Mouse (Mus musculus) forebrain, postnatal 0 days (tissue): ENCODE results near the gene Ttyh1. TPM values are rescaled to one million over a fixed set of nuclear protein-coding genes. Genes with fewer than 3 reads are reported as not detected.
A peak's percentile ranks its signal among the peaks of the same experiment; 100 is the strongest.

Experiments
- ATAC-seq: fragments of 200-750 bp; cut with Nextera tagmentation; 2 replicates; pipeline ENCODE4 v1.8.0; 2017; ENCODE audit warnings: mild to moderate bottlenecking, moderate library complexity
- DNase-seq: peaks from one replicate; pipeline ENCODE4 v3.0.0-alpha.2; 2015
- H3K27ac ChIP-seq: fragments of 300-500 bp; sonication (generic); 2 replicates; pipeline ENCODE4 v1.5.1; 2014; ENCODE audit warnings: low read depth, mild to moderate bottlenecking, antibody characterized with exemption, low read length, moderate library complexity, mixed read lengths
- H3K27me3 ChIP-seq: fragments of 300-500 bp; sonication (generic); 2 replicates; pipeline ENCODE4 v1.6.1; 2014; ENCODE audit warnings: mild to moderate bottlenecking, low read length, mixed read lengths; ENCODE audit not compliant: insufficient read depth
- H3K36me3 ChIP-seq: fragments of 300-500 bp; sonication (generic); 2 replicates; pipeline ENCODE4 v1.6.1; 2014; ENCODE audit warnings: mild to moderate bottlenecking, moderate library complexity; ENCODE audit not compliant: insufficient read depth
- H3K4me1 ChIP-seq: fragments of 300-500 bp; sonication (generic); 2 replicates; pipeline ENCODE4 v1.6.1; 2014; ENCODE audit warnings: antibody characterized with exemption; ENCODE audit not compliant: insufficient read depth
- H3K4me2 ChIP-seq: fragments of 300-500 bp; sonication (generic); 2 replicates; pipeline ENCODE4 v1.6.1; 2014; ENCODE audit warnings: low read depth, mild to moderate bottlenecking, moderate library complexity
- H3K4me3 ChIP-seq: fragments of 300-500 bp; sonication (generic); 2 replicates; pipeline ENCODE4 v1.5.1; 2014; ENCODE audit warnings: low read depth, low read length, mixed read lengths
- H3K9ac ChIP-seq: fragments of 300-500 bp; sonication (generic); 2 replicates; pipeline ENCODE4 v1.6.1; 2014; ENCODE audit warnings: mild to moderate bottlenecking
- H3K9me3 ChIP-seq: fragments of 300-500 bp; sonication (generic); 2 replicates; pipeline ENCODE4 v1.6.1; 2016; ENCODE audit warnings: low read length
- CTCF ChIP-seq: sonication (generic); IDR thresholded peaks from 2 replicates; pipeline ENCODE4 v1.5.1; 2016; ENCODE audit warnings: antibody characterized with exemption, control low read depth, low read depth
- WGBS: fragments of 180-500 bp; shearing (Covaris S2); extraction: QIAGEN DNeasy Blood & Tissue Kit; methylation state at CpG from one replicate; pipeline ENCODE4 v1.1.7; 2014; 5-methylcytosine and 5-hydroxymethylcytosine counted together
- polyA plus RNA-seq: library from polyadenylated mRNA; unstranded; fragments of >200 nt; fragmentation: Nextera tagmentation; extraction: Ambion mirVana; gene quantifications from 2 replicates; pipeline ENCODE4 v1.2.1, GENCODE M21; 2015
- total RNA-seq: library from RNA; depleted of rRNA; stranded (reverse); fragments of >200 nt; gene quantifications from 2 replicates; pipeline ENCODE4 v1.2.3, GENCODE M21; 2014

Gene Ttyh1
- total and polyA plus RNA-seq, 2 experiments from 2014 or later, result 160 to 204 TPM

- H3K36me3 ChIP-seq, result peaks cover 67% of the 10 kb centered on the region
- no peak overlapping the region for H3K9ac ChIP-seq
- no peak overlapping the region for H3K4me2 ChIP-seq
- no peak overlapping the region for H3K27ac ChIP-seq
- no peaks in the 10 kb centered on the region for H3K4me1 ChIP-seq
- no peaks in the 10 kb centered on the region for H3K9me3 ChIP-seq
- WGBS, result 95% methylated on average over 23 of the region's 23 CpGs
- DNase-seq (no peak), ATAC-seq (no peak)
- H3K27me3 ChIP-seq, result peaks cover 6% of the 10 kb centered on the region
- no peak overlapping the region for H3K4me3 ChIP-seq
- TF ChIP-seq CTCF, result no peak
Observed at GRCm38 (mm10) chr7:4146241-4147180, 27.3 kb downstream of the Ttyh1 start.

- no peaks in the 10 kb centered on the region for H3K9me3 ChIP-seq
- H3K4me3 ChIP-seq, result no peak overlapping the region
- 90% methylated on average over 20 of the region's 20 CpGs for WGBS
- no peak overlapping the region for H3K27ac ChIP-seq
- H3K36me3 ChIP-seq, result peaks cover 58% of the 10 kb centered on the region
- DNase-seq (no peak), ATAC-seq (no peak)
- H3K9ac ChIP-seq, result no peak overlapping the region
- H3K4me1 ChIP-seq, result no peaks in the 10 kb centered on the region
- no peak overlapping the region for H3K4me2 ChIP-seq
- peaks cover 9% of the 10 kb centered on the region for H3K27me3 ChIP-seq
- no peak for TF ChIP-seq CTCF
Observed at GRCm38 (mm10) chr7:4147371-4147770, 28.2 kb downstream of the Ttyh1 start.

GRCm38 (mm10) chr7:4147836-4148235 is 28.6 kb downstream of the Ttyh1 start:
- ATAC-seq, result no peak
- H3K4me3 ChIP-seq, result no peak overlapping the region
- no peak for DNase-seq
- H3K36me3 ChIP-seq, result peaks cover 54% of the 10 kb centered on the region
- H3K4me1 ChIP-seq, result no peaks in the 10 kb centered on the region
- 0 out of 2 replicates have a peak overlapping the region, but pooled peaks have one; percentile 83 for H3K9ac ChIP-seq
- 87% methylated on average over 4 of the region's 4 CpGs for WGBS
- H3K9me3 ChIP-seq, result no peaks in the 10 kb centered on the region
- TF ChIP-seq CTCF, result no peak
- H3K27me3 ChIP-seq, result peaks cover 9% of the 10 kb centered on the region
- H3K4me2 ChIP-seq, result no peak overlapping the region
- no peak overlapping the region for H3K27ac ChIP-seq

- DNase-seq (no peak), ATAC-seq (peak; percentile 32)
- Histone ChIP-seq H3K4me3 (peak overlapping the region; percentile 74), H3K27me3 (peaks cover 9% of the 10 kb centered on the region), H3K27ac (peak overlapping the region; percentile 91), H3K9ac (peak overlapping the region; percentile 83), H3K36me3 (peaks cover 46% of the 10 kb centered on the region), H3K4me2 (peak overlapping the region; percentile 96), H3K4me1 (no peaks in the 10 kb centered on the region), H3K9me3 (no peaks in the 10 kb centered on the region)
- TF ChIP-seq CTCF, result no peak
- 23% methylated on average over 18 of the region's 18 CpGs for WGBS
Observed at GRCm38 (mm10) chr7:4148341-4149208, 29.4 kb downstream of the Ttyh1 start.

- peaks cover 38% of the 10 kb centered on the region for H3K36me3 ChIP-seq
- H3K4me1 ChIP-seq, result no peaks in the 10 kb centered on the region
- H3K4me2 ChIP-seq, result peak overlapping the region; percentile 96
- H3K4me3 ChIP-seq, result peak overlapping the region; percentile 74
- peak overlapping the region; percentile 83 for H3K9ac ChIP-seq
- H3K27ac ChIP-seq, result peak overlapping the region; percentile 91
- H3K9me3 ChIP-seq, result no peaks in the 10 kb centered on the region
- under 1% methylated on average over 64 of the region's 64 CpGs for WGBS
- peak; percentile 5; the same call in 1 of the 2 replicates for TF ChIP-seq CTCF
- peaks cover 9% of the 10 kb centered on the region for H3K27me3 ChIP-seq
- DNase-seq (peak; percentile 85), ATAC-seq (peak; percentile 83)
Observed at GRCm38 (mm10) chr7:4149209-4150054, 30.2 kb downstream of the Ttyh1 start.

GRCm38 (mm10) chr7:4150059-4150541 is 30.9 kb downstream of the Ttyh1 start, which contains the start of gene Leng9:
TSS of gene Leng9 (minus strand) at chr7:4150374.
- Histone ChIP-seq H3K27ac (peak within 1 kb of the TSS; percentile 91), H3K27me3 (peaks cover 9% of the 10 kb centered on the region), H3K4me2 (peak within 1 kb of the TSS; percentile 96), H3K4me1 (no peaks in the 10 kb centered on the region), H3K9me3 (no peaks in the 10 kb centered on the region), H3K9ac (peak within 1 kb of the TSS; percentile 83), H3K4me3 (peak within 1 kb of the TSS; percentile 74), H3K36me3 (peaks cover 31% of the 10 kb centered on the region)
- TF ChIP-seq CTCF, result no peak
- DNase-seq (peak; percentile 27), ATAC-seq (peak; percentile 1; the same call in 1 of the 2 replicates)
- WGBS, result under 1% methylated on average over 14 of the region's 14 CpGs
